Mouse (Mus musculus): ENCODE measurements around the gene Ddx21. TPM values are rescaled to one million over a fixed set of nuclear protein-coding genes. Genes with fewer than 3 reads are reported as not detected.

Gene Ddx21
- 52.9 TPM for polyA plus RNA-seq (2014; fragmentation: Illumina TruSeq; extraction: RNeasy Lipid Tissue Mini Kit (QIAGEN cat#74804); ENCODE audit: low read depth, low replicate concordance)

GRCm38 (mm10) chr10:62602177-62603040 is at the start of gene Ddx21:
Gene Ddx21, minus strand, starts transcription at chr10:62602281.

GRCm38 (mm10) chr10:62650881-62651810 is 49.1 kb upstream of the Ddx21 start, which contains the start of gene Ddx50:
Gene Ddx50, minus strand, starts transcription at chr10:62651218.

GRCm38 (mm10) chr10:62578338-62579100 is 23.6 kb downstream of the Ddx21 start, which contains the start of gene Kif1bp:
Gene Kif1bp, minus strand, starts transcription at chr10:62578457.

Other genes starting within 250 kb of the Ddx21 start
- 1,584 TPM for gene Hk1, start 222.4 kb downstream of the Ddx21 start, polyA plus RNA-seq (2014; fragmentation: Illumina TruSeq; extraction: RNeasy Lipid Tissue Mini Kit (QIAGEN cat#74804); ENCODE audit: low read depth, low replicate concordance)
- not detected for gene Hkdc1, start 179.8 kb downstream of the Ddx21 start, polyA plus RNA-seq (2014; fragmentation: Illumina TruSeq; extraction: RNeasy Lipid Tissue Mini Kit (QIAGEN cat#74804); ENCODE audit: low read depth, low replicate concordance)
- gene 4930507D05Rik, start 152.8 kb downstream of the Ddx21 start, polyA plus RNA-seq (2014; fragmentation: Illumina TruSeq; extraction: RNeasy Lipid Tissue Mini Kit (QIAGEN cat#74804); ENCODE audit: low read depth, low replicate concordance) = 2.4 TPM
- 18.8 TPM for gene Supv3l1, start 152.5 kb downstream of the Ddx21 start, polyA plus RNA-seq (2014; fragmentation: Illumina TruSeq; extraction: RNeasy Lipid Tissue Mini Kit (QIAGEN cat#74804); ENCODE audit: low read depth, low replicate concordance)
- gene Vps26a, start 115.5 kb downstream of the Ddx21 start, polyA plus RNA-seq (2014; fragmentation: Illumina TruSeq; extraction: RNeasy Lipid Tissue Mini Kit (QIAGEN cat#74804); ENCODE audit: low read depth, low replicate concordance) = 706 TPM
- gene Srgn, start 74.8 kb downstream of the Ddx21 start, polyA plus RNA-seq (2014; fragmentation: Illumina TruSeq; extraction: RNeasy Lipid Tissue Mini Kit (QIAGEN cat#74804); ENCODE audit: low read depth, low replicate concordance) = 23.3 TPM
- 46.3 TPM for gene Kif1bp, start 23.8 kb downstream of the Ddx21 start, polyA plus RNA-seq (2014; fragmentation: Illumina TruSeq; extraction: RNeasy Lipid Tissue Mini Kit (QIAGEN cat#74804); ENCODE audit: low read depth, low replicate concordance)
- 165 TPM for gene Ddx50, start 48.9 kb upstream of the Ddx21 start, polyA plus RNA-seq (2014; fragmentation: Illumina TruSeq; extraction: RNeasy Lipid Tissue Mini Kit (QIAGEN cat#74804); ENCODE audit: low read depth, low replicate concordance)
- gene Stox1, start 123.8 kb upstream of the Ddx21 start, polyA plus RNA-seq (2014; fragmentation: Illumina TruSeq; extraction: RNeasy Lipid Tissue Mini Kit (QIAGEN cat#74804); ENCODE audit: low read depth, low replicate concordance) = 1.1 TPM
- gene Ccar1, start 190.0 kb upstream of the Ddx21 start, polyA plus RNA-seq (2014; fragmentation: Illumina TruSeq; extraction: RNeasy Lipid Tissue Mini Kit (QIAGEN cat#74804); ENCODE audit: low read depth, low replicate concordance) = 181 TPM

All from testis, adult 10 weeks (tissue).